Mouse (Mus musculus): Measurements from ENCODE around the gene Dgkd. TPM values are rescaled to one million over a fixed set of nuclear protein-coding genes. Genes with fewer than 3 reads are reported as not detected.

The Dgkd gene
- polyA plus RNA-seq (2014; fragmentation: Nextera tagmentation; extraction: Ambion mirVana), result 31.7 and 49.8 TPM in 2 replicates

- Histone ChIP-seq H3K27me3 (replicated peaks; ENCODE audit: control insufficient read depth, insufficient read depth, low read length) (no peaks in the 10 kb centered on the region), H3K4me3 (ENCODE audit: low read depth, low read length) (peak within 1 kb of the TSS; percentile 94), H3K27ac (ENCODE audit: low read depth, low read length) (peak within 1 kb of the TSS; percentile 58; the same call in 1 of the 2 replicates), H3K4me2 (ENCODE audit: low read length) (peak within 1 kb of the TSS; percentile 76), H3K9ac (ENCODE audit: low read length) (peak within 1 kb of the TSS; percentile 93), H3K36me3 (ENCODE audit: control insufficient read depth, insufficient read depth, low read length) (no peaks in the 10 kb centered on the region), H3K4me1 (ENCODE audit: control insufficient read depth, insufficient read depth, low read length) (peaks cover 15% of the 10 kb centered on the region), H3K9me3 (replicated peaks; ENCODE audit: control insufficient read depth, low read length) (no peaks in the 10 kb centered on the region)
- 1% methylated on average over 61 of the region's 74 CpGs for WGBS
- DNase-seq (ENCODE audit: low spot score) (peak; percentile 86), ATAC-seq (peak; percentile 96)
Observed at GRCm38 (mm10) chr1:87852892-87853600, at the start of gene Dgkd. TSS of gene Dgkd (plus strand) at chr1:87853287.

- no peaks in the 10 kb centered on the region for H3K9me3 ChIP-seq (replicated peaks; ENCODE audit: control insufficient read depth, low read length)
- ATAC-seq (no peak), DNase-seq (ENCODE audit: low spot score) (no peak)
- no peak within 1 kb of the TSS for H3K9ac ChIP-seq (ENCODE audit: low read length)
- no peak within 1 kb of the TSS for H3K4me3 ChIP-seq (ENCODE audit: low read depth, low read length)
- H3K27ac ChIP-seq (ENCODE audit: low read depth, low read length), result no peak within 1 kb of the TSS
- H3K27me3 ChIP-seq (replicated peaks; ENCODE audit: control insufficient read depth, insufficient read depth, low read length), result no peaks in the 10 kb centered on the region
- H3K4me1 ChIP-seq (ENCODE audit: control insufficient read depth, insufficient read depth, low read length), result no peaks in the 10 kb centered on the region
- no peak within 1 kb of the TSS for H3K4me2 ChIP-seq (ENCODE audit: low read length)
- no peaks in the 10 kb centered on the region for H3K36me3 ChIP-seq (ENCODE audit: control insufficient read depth, insufficient read depth, low read length)
- 72% methylated on average over 6 of the region's 6 CpGs for WGBS
Observed at GRCm38 (mm10) chr1:87803576-87803975, 49.5 kb upstream of the Dgkd start, which contains the start of gene Sag. TSS of gene Sag (plus strand) at chr1:87803680.

GRCm38 (mm10) chr1:87807751-87808150 is 45.3 kb upstream of the Dgkd start:
- Histone ChIP-seq H3K9me3 (replicated peaks; ENCODE audit: control insufficient read depth, low read length) (no peaks in the 10 kb centered on the region), H3K4me1 (ENCODE audit: control insufficient read depth, insufficient read depth, low read length) (no peaks in the 10 kb centered on the region), H3K27ac (ENCODE audit: low read depth, low read length) (no peak overlapping the region), H3K36me3 (ENCODE audit: control insufficient read depth, insufficient read depth, low read length) (no peaks in the 10 kb centered on the region), H3K4me2 (ENCODE audit: low read length) (no peak overlapping the region), H3K9ac (ENCODE audit: low read length) (no peak overlapping the region), H3K4me3 (ENCODE audit: low read depth, low read length) (no peak overlapping the region), H3K27me3 (replicated peaks; ENCODE audit: control insufficient read depth, insufficient read depth, low read length) (no peaks in the 10 kb centered on the region)
- 89% methylated on average over 1 of the region's 1 CpGs for WGBS
- DNase-seq (ENCODE audit: low spot score) (no peak), ATAC-seq (no peak)

- Histone ChIP-seq H3K9me3 (replicated peaks; ENCODE audit: control insufficient read depth, low read length) (no peaks in the 10 kb centered on the region), H3K4me1 (ENCODE audit: control insufficient read depth, insufficient read depth, low read length) (no peaks in the 10 kb centered on the region), H3K4me2 (ENCODE audit: low read length) (no peak overlapping the region), H3K4me3 (ENCODE audit: low read depth, low read length) (no peak overlapping the region), H3K27me3 (replicated peaks; ENCODE audit: control insufficient read depth, insufficient read depth, low read length) (no peaks in the 10 kb centered on the region), H3K9ac (ENCODE audit: low read length) (no peak overlapping the region), H3K27ac (ENCODE audit: low read depth, low read length) (no peak overlapping the region), H3K36me3 (ENCODE audit: control insufficient read depth, insufficient read depth, low read length) (no peaks in the 10 kb centered on the region)
- WGBS, result 90% methylated on average over 7 of the region's 7 CpGs
- ATAC-seq (no peak), DNase-seq (ENCODE audit: low spot score) (no peak)
Observed at GRCm38 (mm10) chr1:87811391-87811790, 41.7 kb upstream of the Dgkd start.

- 87% methylated on average over 10 of the region's 10 CpGs for WGBS
- DNase-seq (ENCODE audit: low spot score), result no peak
- Histone ChIP-seq H3K36me3 (ENCODE audit: control insufficient read depth, insufficient read depth, low read length) (no peaks in the 10 kb centered on the region), H3K9me3 (replicated peaks; ENCODE audit: control insufficient read depth, low read length) (no peaks in the 10 kb centered on the region), H3K9ac (ENCODE audit: low read length) (no peak overlapping the region), H3K27me3 (replicated peaks; ENCODE audit: control insufficient read depth, insufficient read depth, low read length) (no peaks in the 10 kb centered on the region), H3K27ac (ENCODE audit: low read depth, low read length) (no peak overlapping the region), H3K4me3 (ENCODE audit: low read depth, low read length) (no peak overlapping the region), H3K4me1 (ENCODE audit: control insufficient read depth, insufficient read depth, low read length) (no peaks in the 10 kb centered on the region), H3K4me2 (ENCODE audit: low read length) (no peak overlapping the region)
- ATAC-seq, result no peak
Observed at GRCm38 (mm10) chr1:87812061-87812460, 41.0 kb upstream of the Dgkd start.

- Histone ChIP-seq H3K4me2 (ENCODE audit: low read length) (no peak overlapping the region), H3K9me3 (replicated peaks; ENCODE audit: control insufficient read depth, low read length) (no peaks in the 10 kb centered on the region), H3K36me3 (ENCODE audit: control insufficient read depth, insufficient read depth, low read length) (no peaks in the 10 kb centered on the region), H3K4me3 (ENCODE audit: low read depth, low read length) (no peak overlapping the region), H3K4me1 (ENCODE audit: control insufficient read depth, insufficient read depth, low read length) (no peaks in the 10 kb centered on the region), H3K27ac (ENCODE audit: low read depth, low read length) (no peak overlapping the region), H3K27me3 (replicated peaks; ENCODE audit: control insufficient read depth, insufficient read depth, low read length) (no peaks in the 10 kb centered on the region), H3K9ac (ENCODE audit: low read length) (no peak overlapping the region)
- ATAC-seq, result no peak
- whole genome bisulfite sequencing, result 77% methylated on average over 6 of the region's 6 CpGs
- DNase-seq (ENCODE audit: low spot score), result peak; percentile 6
Observed at GRCm38 (mm10) chr1:87813155-87813554, 39.9 kb upstream of the Dgkd start.

DNA sequence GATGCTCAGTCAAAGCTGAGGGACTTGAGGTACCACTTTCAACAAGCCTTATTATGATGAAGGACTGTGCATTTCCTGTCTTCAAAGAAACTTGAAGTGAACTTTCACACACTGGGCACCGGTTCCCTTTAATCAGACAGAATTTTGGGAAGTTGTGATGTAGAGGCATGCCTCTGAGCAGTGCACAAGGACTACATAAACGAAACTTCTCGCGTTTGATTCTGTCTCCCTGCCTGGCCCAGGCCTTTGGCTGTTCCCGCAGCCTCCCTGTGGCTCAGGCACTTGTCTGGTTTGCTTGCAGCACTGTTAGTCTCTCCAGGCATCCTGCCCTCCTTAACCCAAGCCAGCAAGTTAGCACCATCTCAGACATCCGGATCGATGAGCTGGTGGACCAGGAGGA is 39.4 kb upstream of the Dgkd start:
- H3K27ac ChIP-seq (ENCODE audit: low read depth, low read length), result no peak overlapping the region
- ATAC-seq (no peak), DNase-seq (ENCODE audit: low spot score) (no peak)

GRCm38 (mm10) chr1:87824420-87824995 is 28.6 kb upstream of the Dgkd start:
- no peaks in the 10 kb centered on the region for H3K27me3 ChIP-seq (replicated peaks; ENCODE audit: control insufficient read depth, insufficient read depth, low read length)
- no peak overlapping the region for H3K4me3 ChIP-seq (ENCODE audit: low read depth, low read length)
- no peak overlapping the region for H3K9ac ChIP-seq (ENCODE audit: low read length)
- no peak overlapping the region for H3K27ac ChIP-seq (ENCODE audit: low read depth, low read length)
- no peaks in the 10 kb centered on the region for H3K9me3 ChIP-seq (replicated peaks; ENCODE audit: control insufficient read depth, low read length)
- ATAC-seq (no peak), DNase-seq (ENCODE audit: low spot score) (no peak)
- H3K4me1 ChIP-seq (ENCODE audit: control insufficient read depth, insufficient read depth, low read length), result no peaks in the 10 kb centered on the region
- no peak overlapping the region for H3K4me2 ChIP-seq (ENCODE audit: low read length)
- WGBS, result 92% methylated on average over 10 of the region's 10 CpGs
- no peaks in the 10 kb centered on the region for H3K36me3 ChIP-seq (ENCODE audit: control insufficient read depth, insufficient read depth, low read length)

More for the DNA sequence above, 39.4 kb upstream of the Dgkd start:
- Histone ChIP-seq H3K4me2 (ENCODE audit: low read length) (no peak overlapping the region), H3K9me3 (replicated peaks; ENCODE audit: control insufficient read depth, low read length) (no peaks in the 10 kb centered on the region), H3K36me3 (ENCODE audit: control insufficient read depth, insufficient read depth, low read length) (no peaks in the 10 kb centered on the region), H3K27me3 (replicated peaks; ENCODE audit: control insufficient read depth, insufficient read depth, low read length) (no peaks in the 10 kb centered on the region), H3K4me1 (ENCODE audit: control insufficient read depth, insufficient read depth, low read length) (no peaks in the 10 kb centered on the region), H3K4me3 (ENCODE audit: low read depth, low read length) (no peak overlapping the region), H3K9ac (ENCODE audit: low read length) (no peak overlapping the region)
- 84% methylated on average over 7 of the region's 7 CpGs for WGBS

GRCm38 (mm10) chr1:87825281-87825680 is 27.8 kb upstream of the Dgkd start:
- no peak for DNase-seq (ENCODE audit: low spot score)

More at GRCm38 (mm10) chr1:87825281-87825680, 27.8 kb upstream of the Dgkd start:
- Histone ChIP-seq H3K9me3 (replicated peaks; ENCODE audit: control insufficient read depth, low read length) (no peaks in the 10 kb centered on the region), H3K27ac (ENCODE audit: low read depth, low read length) (no peak overlapping the region), H3K27me3 (replicated peaks; ENCODE audit: control insufficient read depth, insufficient read depth, low read length) (no peaks in the 10 kb centered on the region), H3K4me1 (ENCODE audit: control insufficient read depth, insufficient read depth, low read length) (no peaks in the 10 kb centered on the region), H3K4me2 (ENCODE audit: low read length) (no peak overlapping the region), H3K9ac (ENCODE audit: low read length) (no peak overlapping the region), H3K4me3 (ENCODE audit: low read depth, low read length) (no peak overlapping the region), H3K36me3 (ENCODE audit: control insufficient read depth, insufficient read depth, low read length) (no peaks in the 10 kb centered on the region)
- ATAC-seq, result no peak
- 80% methylated on average over 5 of the region's 5 CpGs for WGBS
